Mouse (Mus musculus) neural tube, embryonic 12.5 days (tissue): ENCODE data around the gene Pax4. TPM values are rescaled to one million over a fixed set of nuclear protein-coding genes. Genes with fewer than 3 reads are reported as not detected.

ENCODE experiments used
- ATAC-seq: fragments of 200-750 bp; cut with Nextera tagmentation; 2 replicates; pipeline ENCODE4 v1.8.0; 2017; ENCODE audit warnings: low read depth, mild to moderate bottlenecking, moderate TSS enrichment, moderate library complexity; ENCODE audit not compliant: low FRiP score
- H3K27ac ChIP-seq: fragments of 300-500 bp; sonication (generic); 2 replicates; pipeline ENCODE4 v1.5.1; 2016
- H3K27me3 ChIP-seq: fragments of 300-500 bp; sonication (generic); replicated peaks from 2 replicates; pipeline ENCODE4 v1.6.1; 2016; ENCODE audit warnings: mild to moderate bottlenecking
- H3K36me3 ChIP-seq: fragments of 300-500 bp; sonication (generic); 2 replicates; pipeline ENCODE4 v1.6.1; 2016; ENCODE audit warnings: mild to moderate bottlenecking
- H3K4me1 ChIP-seq: fragments of 300-500 bp; sonication (generic); 2 replicates; pipeline ENCODE4 v1.6.1; 2016
- H3K4me2 ChIP-seq: fragments of 300-500 bp; sonication (generic); replicated peaks from 2 replicates; pipeline ENCODE4 v1.6.1; 2016; ENCODE audit warnings: mild to moderate bottlenecking
- H3K4me3 ChIP-seq: fragments of 300-500 bp; sonication (generic); 2 replicates; pipeline ENCODE4 v1.5.1; 2016
- H3K9ac ChIP-seq: fragments of 300-500 bp; sonication (generic); 2 replicates; pipeline ENCODE4 v1.6.1; 2016; ENCODE audit warnings: mild to moderate bottlenecking
- H3K9me3 ChIP-seq: fragments of 300-500 bp; sonication (generic); 2 replicates; pipeline ENCODE4 v1.6.1; 2016; ENCODE audit warnings: mild to moderate bottlenecking
- WGBS: fragments of 180-500 bp; shearing (Covaris S2); methylation state at CpG from one replicate; pipeline ENCODE4 v1.1.7; 2016; 5-methylcytosine and 5-hydroxymethylcytosine counted together
- polyA plus RNA-seq: library from polyadenylated mRNA; unstranded; fragments of >200 nt; fragmentation: Nextera tagmentation; extraction: Ambion mirVana; gene quantifications from 2 replicates; pipeline ENCODE4 v1.2.1, GENCODE M21; 2016

Gene Pax4
- polyA plus RNA-seq, 1 experiment from 2014 or later: not detected

- Histone ChIP-seq H3K27me3 (no peaks in the 10 kb centered on the region), H3K9ac (no peak overlapping the region), H3K9me3 (no peaks in the 10 kb centered on the region), H3K27ac (no peak overlapping the region), H3K4me2 (peak overlapping the region; percentile 91), H3K36me3 (peaks cover 34% of the 10 kb centered on the region), H3K4me3 (no peak overlapping the region), H3K4me1 (peaks cover 29% of the 10 kb centered on the region)
- 89% methylated on average over 2 of the region's 2 CpGs for WGBS
- ATAC-seq: no peak
Measured at GRCm38 (mm10) chr6:28419673-28420072, 29.5 kb downstream of the Pax4 start.

GRCm38 (mm10) chr6:28418449-28418848 lies 30.7 kb downstream of the Pax4 start:
- WGBS: 93% methylated on average over 14 of the region's 14 CpGs
- Histone ChIP-seq H3K4me1 (peaks cover 22% of the 10 kb centered on the region), H3K4me3 (no peak overlapping the region), H3K36me3 (peaks cover 35% of the 10 kb centered on the region), H3K9me3 (no peaks in the 10 kb centered on the region), H3K9ac (no peak overlapping the region), H3K27ac (no peak overlapping the region), H3K4me2 (no peak overlapping the region), H3K27me3 (no peaks in the 10 kb centered on the region)
- no peak for ATAC-seq

- no peak for ATAC-seq
- WGBS: 71% methylated on average over 4 of the region's 4 CpGs
- H3K9ac ChIP-seq: no peak overlapping the region
- peaks cover 19% of the 10 kb centered on the region for H3K4me1 ChIP-seq
- no peak overlapping the region for H3K27ac ChIP-seq
- H3K9me3 ChIP-seq: no peaks in the 10 kb centered on the region
- no peaks in the 10 kb centered on the region for H3K27me3 ChIP-seq
- H3K4me3 ChIP-seq: no peak overlapping the region
- H3K36me3 ChIP-seq: peaks cover 35% of the 10 kb centered on the region
- no peak overlapping the region for H3K4me2 ChIP-seq
Measured at GRCm38 (mm10) chr6:28416981-28417380, 32.2 kb downstream of the Pax4 start.

GRCm38 (mm10) chr6:28411236-28411635 lies 37.9 kb downstream of the Pax4 start:
- ATAC-seq: no peak

GRCm38 (mm10) chr6:28410053-28410452 lies 39.1 kb downstream of the Pax4 start:
- no peak for ATAC-seq
- WGBS: 90% methylated on average over 9 of the region's 9 CpGs
- Histone ChIP-seq H3K27me3 (no peaks in the 10 kb centered on the region), H3K4me1 (no peaks in the 10 kb centered on the region), H3K9ac (no peak overlapping the region), H3K4me2 (no peak overlapping the region), H3K4me3 (no peak overlapping the region), H3K9me3 (no peaks in the 10 kb centered on the region), H3K27ac (no peak overlapping the region), H3K36me3 (peaks cover 5% of the 10 kb centered on the region; the same call in 1 of the 2 replicates)

More at GRCm38 (mm10) chr6:28411236-28411635, 37.9 kb downstream of the Pax4 start:
- Histone ChIP-seq H3K4me1 (no peaks in the 10 kb centered on the region), H3K4me3 (no peak overlapping the region), H3K4me2 (no peak overlapping the region), H3K27me3 (no peaks in the 10 kb centered on the region), H3K36me3 (peaks cover 10% of the 10 kb centered on the region), H3K9me3 (no peaks in the 10 kb centered on the region), H3K9ac (no peak overlapping the region), H3K27ac (no peak overlapping the region)
- WGBS: 88% methylated on average over 2 of the region's 2 CpGs

GRCm38 (mm10) chr6:28399791-28400190 lies 49.4 kb downstream of the Pax4 start:
- no peaks in the 10 kb centered on the region for H3K36me3 ChIP-seq
- H3K27ac ChIP-seq: no peak overlapping the region
- no peak overlapping the region for H3K4me2 ChIP-seq
- 0 out of 2 replicates have a peak, but pooled peaks cover 4% of the 10 kb centered on the region for H3K9me3 ChIP-seq
- no peak for ATAC-seq
- H3K4me3 ChIP-seq: no peak overlapping the region
- H3K27me3 ChIP-seq: peaks cover 2% of the 10 kb centered on the region; the same call in 1 of the 2 replicates
- 87% methylated on average over 4 of the region's 4 CpGs for WGBS
- H3K4me1 ChIP-seq: no peaks in the 10 kb centered on the region; the same call in 1 of the 2 replicates
- H3K9ac ChIP-seq: no peak overlapping the region

- peaks cover 2% of the 10 kb centered on the region; the same call in 1 of the 2 replicates for H3K27me3 ChIP-seq
- no peaks in the 10 kb centered on the region; the same call in 1 of the 2 replicates for H3K4me1 ChIP-seq
- H3K9me3 ChIP-seq: 0 out of 2 replicates have a peak, but pooled peaks cover 4% of the 10 kb centered on the region
- H3K4me3 ChIP-seq: no peak overlapping the region
- H3K4me2 ChIP-seq: no peak overlapping the region
- H3K36me3 ChIP-seq: no peaks in the 10 kb centered on the region
- 86% methylated on average over 3 of the region's 3 CpGs for WGBS
- ATAC-seq: no peak
- H3K27ac ChIP-seq: no peak overlapping the region
- no peak overlapping the region for H3K9ac ChIP-seq
Measured at GRCm38 (mm10) chr6:28398726-28399125, 50.4 kb downstream of the Pax4 start.

- ATAC-seq: peak; percentile 46
- Histone ChIP-seq H3K27me3 (peaks cover 2% of the 10 kb centered on the region; the same call in 1 of the 2 replicates), H3K4me3 (peak within 1 kb of the TSS; percentile 44), H3K9ac (peak within 1 kb of the TSS; percentile 51), H3K36me3 (no peaks in the 10 kb centered on the region), H3K9me3 (0 out of 2 replicates have a peak, but pooled peaks cover 4% of the 10 kb centered on the region), H3K4me2 (peak within 1 kb of the TSS; percentile 64), H3K27ac (no peak within 1 kb of the TSS), H3K4me1 (no peaks in the 10 kb centered on the region; the same call in 1 of the 2 replicates)
- WGBS: 1% methylated on average over 33 of the region's 33 CpGs
Measured at GRCm38 (mm10) chr6:28397681-28398203, 51.4 kb downstream of the Pax4 start, which contains the start of gene Zfp800. TSS of gene Zfp800 (minus strand) at chr6:28398005.

GRCm38 (mm10) chr6:28396853-28397457 lies 52.2 kb downstream of the Pax4 start:
- Histone ChIP-seq H3K36me3 (no peaks in the 10 kb centered on the region), H3K4me1 (no peaks in the 10 kb centered on the region; the same call in 1 of the 2 replicates), H3K4me3 (peak overlapping the region; percentile 44), H3K27ac (no peak overlapping the region), H3K4me2 (peak overlapping the region; percentile 64), H3K27me3 (peaks cover 2% of the 10 kb centered on the region; the same call in 1 of the 2 replicates), H3K9ac (peak overlapping the region; percentile 51), H3K9me3 (0 out of 2 replicates have a peak, but pooled peaks cover 4% of the 10 kb centered on the region)
- no peak for ATAC-seq
- WGBS: 1% methylated on average over 19 of the region's 19 CpGs

- WGBS: 20% methylated on average over 15 of the region's 15 CpGs
- H3K9ac ChIP-seq: no peak overlapping the region
Measured at GRCm38 (mm10) chr6:28396051-28396852, 52.9 kb downstream of the Pax4 start.

More at GRCm38 (mm10) chr6:28396051-28396852, 52.9 kb downstream of the Pax4 start:
- no peak for ATAC-seq
- peak overlapping the region; percentile 64 for H3K4me2 ChIP-seq
- no peak overlapping the region for H3K27ac ChIP-seq
- H3K27me3 ChIP-seq: peaks cover 2% of the 10 kb centered on the region; the same call in 1 of the 2 replicates
- H3K9me3 ChIP-seq: 0 out of 2 replicates have a peak, but pooled peaks cover 4% of the 10 kb centered on the region
- H3K4me1 ChIP-seq: no peaks in the 10 kb centered on the region; the same call in 1 of the 2 replicates
- peak overlapping the region; percentile 44 for H3K4me3 ChIP-seq
- H3K36me3 ChIP-seq: no peaks in the 10 kb centered on the region
